Mouse (Mus musculus) heart, embryonic 15.5 days (tissue): Measurements from ENCODE around the gene Usmg5. TPM values are rescaled to one million over a fixed set of nuclear protein-coding genes. Genes with fewer than 3 reads are reported as not detected.

Experiments
- polyA plus RNA-seq: library from polyadenylated mRNA; unstranded; fragments of >200 nt; fragmentation: Nextera tagmentation; extraction: Ambion mirVana; gene quantifications from 2 replicates; pipeline ENCODE4 v1.2.1, GENCODE M21; 2015

Usmg5 gene
- polyA plus RNA-seq, 1 experiment from 2014 or later: 3,380 TPM

Other genes starting within 250 kb of the Usmg5 start
- 0.58 and 5.8 TPM in 2 replicates for gene Ina, start 75.9 kb downstream of the Usmg5 start, polyA plus RNA-seq
- 117 and 118 TPM in 2 replicates for gene Nt5c2, start 75.5 kb downstream of the Usmg5 start, polyA plus RNA-seq
- gene Pcgf6, start 39.7 kb downstream of the Usmg5 start, polyA plus RNA-seq: 6.8 and 7.8 TPM in 2 replicates
- 2.6 and 3.2 TPM in 2 replicates for gene Taf5, start 22.9 kb downstream of the Usmg5 start, polyA plus RNA-seq
- gene Pdcd11, start 121 bp upstream of the Usmg5 start, polyA plus RNA-seq: 4.6 and 5.2 TPM in 2 replicates
- gene Calhm2, start 47.6 kb upstream of the Usmg5 start, polyA plus RNA-seq: 4.6 and 6.5 TPM in 2 replicates
- gene Calhm1, start 53.6 kb upstream of the Usmg5 start, polyA plus RNA-seq: not detected in 2 replicates
- gene Calhm3, start 67.1 kb upstream of the Usmg5 start, polyA plus RNA-seq: not detected in 2 replicates
- 1.2 and 2.3 TPM in 2 replicates for gene Neurl1a, start 88.2 kb upstream of the Usmg5 start, polyA plus RNA-seq